Mouse (Mus musculus): Measurements from ENCODE around the gene Hormad2. TPM values are rescaled to one million over a fixed set of nuclear protein-coding genes. Genes with fewer than 3 reads are reported as not detected.

The Hormad2 gene
- polyA plus RNA-seq, 1 experiment from 2014 or later = 1.9 TPM

- Histone ChIP-seq H3K4me2 (no peak overlapping the region), H3K9me3 (ENCODE audit: control insufficient read depth, low read length) (no peaks in the 10 kb centered on the region), H3K27me3 (replicated peaks; ENCODE audit: control insufficient read depth, insufficient read depth, low read length) (no peaks in the 10 kb centered on the region), H3K9ac (ENCODE audit: low read depth, low read length) (no peak overlapping the region), H3K36me3 (ENCODE audit: control insufficient read depth, insufficient read depth, low read length) (no peaks in the 10 kb centered on the region), H3K4me3 (ENCODE audit: low read depth, low read length) (no peak overlapping the region), H3K27ac (ENCODE audit: low read depth, low read length) (no peak overlapping the region), H3K4me1 (replicated peaks; ENCODE audit: control insufficient read depth, insufficient read depth, low read length) (no peaks in the 10 kb centered on the region)
- WGBS = 71% methylated on average over 11 of the region's 11 CpGs
- no peak for DNase-seq (ENCODE audit: low spot score)
- ATAC-seq (replicated peaks; ENCODE audit: low FRiP score) = no peak
Measured at GRCm38 (mm10) chr11:4323481-4323880, 117.4 kb downstream of the Hormad2 start.

- H3K9me3 ChIP-seq (ENCODE audit: control insufficient read depth, low read length) = no peaks in the 10 kb centered on the region
- no peak overlapping the region for H3K4me2 ChIP-seq
- 75% methylated on average over 6 of the region's 6 CpGs for WGBS
- DNase-seq (ENCODE audit: low spot score) (no peak), ATAC-seq (replicated peaks; ENCODE audit: low FRiP score) (no peak)
- no peak overlapping the region for H3K9ac ChIP-seq (ENCODE audit: low read depth, low read length)
- H3K4me1 ChIP-seq (replicated peaks; ENCODE audit: control insufficient read depth, insufficient read depth, low read length) = no peaks in the 10 kb centered on the region
- no peaks in the 10 kb centered on the region for H3K27me3 ChIP-seq (replicated peaks; ENCODE audit: control insufficient read depth, insufficient read depth, low read length)
- no peak overlapping the region for H3K27ac ChIP-seq (ENCODE audit: low read depth, low read length)
- no peak overlapping the region for H3K4me3 ChIP-seq (ENCODE audit: low read depth, low read length)
- no peaks in the 10 kb centered on the region for H3K36me3 ChIP-seq (ENCODE audit: control insufficient read depth, insufficient read depth, low read length)
Measured at GRCm38 (mm10) chr11:4322943-4323342, 118.0 kb downstream of the Hormad2 start.

- H3K9me3 ChIP-seq (ENCODE audit: control insufficient read depth, low read length) = no peaks in the 10 kb centered on the region
- 0 out of 2 replicates have a peak, but pooled peaks cover 1% of the 10 kb centered on the region for H3K4me1 ChIP-seq (replicated peaks; ENCODE audit: control insufficient read depth, insufficient read depth, low read length)
- no peak for ATAC-seq (replicated peaks; ENCODE audit: low FRiP score)
- DNase-seq (ENCODE audit: low spot score) = no peak
- no peak overlapping the region for H3K4me3 ChIP-seq (ENCODE audit: low read depth, low read length)
- no peak overlapping the region for H3K27ac ChIP-seq (ENCODE audit: low read depth, low read length)
- no peaks in the 10 kb centered on the region for H3K36me3 ChIP-seq (ENCODE audit: control insufficient read depth, insufficient read depth, low read length)
- H3K4me2 ChIP-seq = no peak overlapping the region
- no peaks in the 10 kb centered on the region for H3K27me3 ChIP-seq (replicated peaks; ENCODE audit: control insufficient read depth, insufficient read depth, low read length)
- no peak overlapping the region for H3K9ac ChIP-seq (ENCODE audit: low read depth, low read length)
- WGBS = 63% methylated on average over 4 of the region's 4 CpGs
Measured at GRCm38 (mm10) chr11:4320876-4321275, 120.0 kb downstream of the Hormad2 start.

- Histone ChIP-seq H3K36me3 (ENCODE audit: control insufficient read depth, insufficient read depth, low read length) (no peaks in the 10 kb centered on the region), H3K27ac (ENCODE audit: low read depth, low read length) (no peak overlapping the region), H3K4me1 (replicated peaks; ENCODE audit: control insufficient read depth, insufficient read depth, low read length) (0 out of 2 replicates have a peak, but pooled peaks cover 2% of the 10 kb centered on the region), H3K4me3 (ENCODE audit: low read depth, low read length) (no peak overlapping the region), H3K9me3 (ENCODE audit: control insufficient read depth, low read length) (no peaks in the 10 kb centered on the region), H3K4me2 (no peak overlapping the region), H3K27me3 (replicated peaks; ENCODE audit: control insufficient read depth, insufficient read depth, low read length) (no peaks in the 10 kb centered on the region), H3K9ac (ENCODE audit: low read depth, low read length) (no peak overlapping the region)
- no peak for ATAC-seq (replicated peaks; ENCODE audit: low FRiP score)
- 83% methylated on average over 14 of the region's 14 CpGs for WGBS
- no peak for DNase-seq (ENCODE audit: low spot score)
Measured at GRCm38 (mm10) chr11:4319212-4319955, 121.5 kb downstream of the Hormad2 start.

- WGBS = 65% methylated on average over 3 of the region's 3 CpGs
- H3K4me3 ChIP-seq (ENCODE audit: low read depth, low read length) = no peak overlapping the region
- H3K27ac ChIP-seq (ENCODE audit: low read depth, low read length) = no peak overlapping the region
- no peak overlapping the region for H3K4me2 ChIP-seq
- 0 out of 2 replicates have a peak, but pooled peaks cover 2% of the 10 kb centered on the region for H3K4me1 ChIP-seq (replicated peaks; ENCODE audit: control insufficient read depth, insufficient read depth, low read length)
- DNase-seq (ENCODE audit: low spot score) = no peak
- ATAC-seq (replicated peaks; ENCODE audit: low FRiP score) = no peak
- H3K36me3 ChIP-seq (ENCODE audit: control insufficient read depth, insufficient read depth, low read length) = no peaks in the 10 kb centered on the region
- H3K27me3 ChIP-seq (replicated peaks; ENCODE audit: control insufficient read depth, insufficient read depth, low read length) = no peaks in the 10 kb centered on the region
- H3K9ac ChIP-seq (ENCODE audit: low read depth, low read length) = no peak overlapping the region
- no peaks in the 10 kb centered on the region for H3K9me3 ChIP-seq (ENCODE audit: control insufficient read depth, low read length)
Measured at GRCm38 (mm10) chr11:4318011-4318410, 122.9 kb downstream of the Hormad2 start.

GRCm38 (mm10) chr11:4317287-4317686 lies 123.6 kb downstream of the Hormad2 start:
- H3K27me3 ChIP-seq (replicated peaks; ENCODE audit: control insufficient read depth, insufficient read depth, low read length) = no peaks in the 10 kb centered on the region
- H3K27ac ChIP-seq (ENCODE audit: low read depth, low read length) = no peak overlapping the region
- no peak for DNase-seq (ENCODE audit: low spot score)
- no peak for ATAC-seq (replicated peaks; ENCODE audit: low FRiP score)
- 58% methylated on average over 5 of the region's 5 CpGs for WGBS
- no peaks in the 10 kb centered on the region for H3K9me3 ChIP-seq (ENCODE audit: control insufficient read depth, low read length)
- H3K36me3 ChIP-seq (ENCODE audit: control insufficient read depth, insufficient read depth, low read length) = no peaks in the 10 kb centered on the region
- 0 out of 2 replicates have a peak, but pooled peaks cover 2% of the 10 kb centered on the region for H3K4me1 ChIP-seq (replicated peaks; ENCODE audit: control insufficient read depth, insufficient read depth, low read length)
- no peak overlapping the region for H3K4me2 ChIP-seq
- H3K9ac ChIP-seq (ENCODE audit: low read depth, low read length) = no peak overlapping the region
- H3K4me3 ChIP-seq (ENCODE audit: low read depth, low read length) = no peak overlapping the region

- H3K4me1 ChIP-seq (replicated peaks; ENCODE audit: control insufficient read depth, insufficient read depth, low read length) = 0 out of 2 replicates have a peak, but pooled peaks cover 5% of the 10 kb centered on the region
- 71% methylated on average over 4 of the region's 4 CpGs for WGBS
- H3K9ac ChIP-seq (ENCODE audit: low read depth, low read length) = no peak overlapping the region
- H3K4me2 ChIP-seq = no peak overlapping the region
- ATAC-seq (replicated peaks; ENCODE audit: low FRiP score) = no peak
- no peak overlapping the region for H3K27ac ChIP-seq (ENCODE audit: low read depth, low read length)
- no peak overlapping the region for H3K4me3 ChIP-seq (ENCODE audit: low read depth, low read length)
- H3K27me3 ChIP-seq (replicated peaks; ENCODE audit: control insufficient read depth, insufficient read depth, low read length) = peaks cover 2% of the 10 kb centered on the region; the same call in 1 of the 2 replicates
- H3K36me3 ChIP-seq (ENCODE audit: control insufficient read depth, insufficient read depth, low read length) = no peaks in the 10 kb centered on the region
- H3K9me3 ChIP-seq (ENCODE audit: control insufficient read depth, low read length) = no peaks in the 10 kb centered on the region
- no peak for DNase-seq (ENCODE audit: low spot score)
Measured at GRCm38 (mm10) chr11:4312180-4312579, 128.7 kb downstream of the Hormad2 start.

GRCm38 (mm10) chr11:4310324-4310723 lies 130.6 kb downstream of the Hormad2 start:
- H3K36me3 ChIP-seq (ENCODE audit: control insufficient read depth, insufficient read depth, low read length) = no peaks in the 10 kb centered on the region
- no peak for ATAC-seq (replicated peaks; ENCODE audit: low FRiP score)
- H3K4me1 ChIP-seq (replicated peaks; ENCODE audit: control insufficient read depth, insufficient read depth, low read length) = 0 out of 2 replicates have a peak, but pooled peaks cover 3% of the 10 kb centered on the region
- DNase-seq (ENCODE audit: low spot score) = no peak
- H3K9me3 ChIP-seq (ENCODE audit: control insufficient read depth, low read length) = no peaks in the 10 kb centered on the region
- H3K4me2 ChIP-seq = no peak overlapping the region
- H3K27me3 ChIP-seq (replicated peaks; ENCODE audit: control insufficient read depth, insufficient read depth, low read length) = peaks cover 2% of the 10 kb centered on the region; the same call in 1 of the 2 replicates
- no peak overlapping the region for H3K4me3 ChIP-seq (ENCODE audit: low read depth, low read length)
- H3K27ac ChIP-seq (ENCODE audit: low read depth, low read length) = no peak overlapping the region
- H3K9ac ChIP-seq (ENCODE audit: low read depth, low read length) = no peak overlapping the region
- 83% methylated on average over 4 of the region's 4 CpGs for WGBS

- Histone ChIP-seq H3K4me2 (no peak overlapping the region), H3K36me3 (ENCODE audit: control insufficient read depth, insufficient read depth, low read length) (no peaks in the 10 kb centered on the region), H3K27me3 (replicated peaks; ENCODE audit: control insufficient read depth, insufficient read depth, low read length) (peaks cover 2% of the 10 kb centered on the region; the same call in 1 of the 2 replicates), H3K9ac (ENCODE audit: low read depth, low read length) (no peak overlapping the region), H3K9me3 (ENCODE audit: control insufficient read depth, low read length) (no peaks in the 10 kb centered on the region), H3K4me3 (ENCODE audit: low read depth, low read length) (no peak overlapping the region), H3K27ac (ENCODE audit: low read depth, low read length) (no peak overlapping the region), H3K4me1 (replicated peaks; ENCODE audit: control insufficient read depth, insufficient read depth, low read length) (0 out of 2 replicates have a peak, but pooled peaks cover 3% of the 10 kb centered on the region)
- ATAC-seq (replicated peaks; ENCODE audit: low FRiP score) = no peak
- no peak for DNase-seq (ENCODE audit: low spot score)
- WGBS = 67% methylated on average over 4 of the region's 4 CpGs
Measured at GRCm38 (mm10) chr11:4309613-4310012, 131.3 kb downstream of the Hormad2 start.
